Comparison of ENCODE assay signal across 19 mouse cellular contexts in the genomic region with DNA sequence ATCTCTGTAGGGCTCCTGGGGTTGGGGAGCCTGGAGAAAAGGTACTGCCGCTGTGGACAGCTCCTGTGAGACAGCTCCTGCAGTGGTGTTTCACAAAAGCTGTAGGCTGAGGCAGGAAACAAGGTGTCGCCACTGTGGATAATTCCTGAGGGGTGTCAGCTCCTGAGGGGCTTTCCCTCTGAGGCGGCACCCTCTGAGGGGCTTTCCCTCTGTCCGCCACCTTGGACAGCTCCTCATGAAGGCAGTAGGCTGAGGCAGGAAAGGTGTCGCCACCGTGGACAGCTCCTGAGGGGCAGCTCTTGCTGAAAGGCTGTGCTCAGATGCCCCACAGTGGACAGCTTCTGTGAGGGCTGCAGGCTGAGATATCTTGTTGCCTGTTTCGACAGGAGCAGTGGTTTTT.
DNase-seq lines count a peak whose midpoint lies in the region; ATAC-seq and TF ChIP-seq lines count a peak whose summit lies in the region.
"Had no signal": no experiment of that assay in that cellular context is flagged by ENCODE, and none has a peak within 500 bp of the region (broad histone marks: within the 10 kb centered on the region; RNA-seq: fewer than 3 reads in every experiment).

No protein-coding gene starts in this region.

- peak; percentile 66 for DNase-seq in heart, embryonic 10.5 days (ENCODE audit: low spot score)
- DNase-seq in heart, adult 2 months: no peak
- peak; percentile 8 for DNase-seq in MEL (ENCODE audit: low read depth, low spot score)
- peak; percentile 73 for DNase-seq in ZHBTc4 (ENCODE audit: low read depth, low spot score)
- no peak for DNase-seq in thymus, postnatal 4 days
- no peak for DNase-seq in retina, postnatal 1 day
- DNase-seq: adrenal gland, adult 2 months; adrenal gland, postnatal 36 days; cerebellum, adult 2 months; cerebellum, postnatal 10 days; heart, postnatal 4 days; kidney, adult 18-20 months had no signal

- no peak for ATAC-seq in hindbrain, embryonic 16.5 days
- ATAC-seq: forebrain, embryonic 14.5 days; intestine, embryonic 15.5 days had no signal

- intact Hi-C loops in heart, adult 2 months (cut with DNase I): no loop called here

- H3K36me3 ChIP-seq in heart, embryonic 10.5 days: no peaks in the 10 kb centered on the region
- no peaks in the 10 kb centered on the region for H3K36me3 ChIP-seq in heart, adult 2 months (ENCODE audit: control insufficient read depth, insufficient read depth, low read length)
- H3K36me3 ChIP-seq in ES-Bruce4 (ENCODE audit: control insufficient read depth, insufficient read depth, low read length, poor library complexity, severe bottlenecking): no peaks in the 10 kb centered on the region
- no peaks in the 10 kb centered on the region for H3K36me3 ChIP-seq in MEL (ENCODE audit: control insufficient read depth in 1 of 2, insufficient read depth in 2 of 2, low read length in 2 of 2)
- H3K36me3 ChIP-seq in hindbrain, embryonic 16.5 days (ENCODE audit: control insufficient read depth, insufficient read depth, low read length): no peaks in the 10 kb centered on the region
- H3K36me3 ChIP-seq: embryonic facial prominence, embryonic 10.5 days; heart, embryonic 13.5 days; hindbrain, embryonic 12.5 days; intestine, embryonic 15.5 days had no signal

- H3K4me2 ChIP-seq in hindbrain, embryonic 16.5 days (ENCODE audit: low read length): no peak overlapping the region
- H3K4me2 ChIP-seq: heart, embryonic 13.5 days; hindbrain, embryonic 12.5 days; intestine, embryonic 15.5 days had no signal

- no peaks in the 10 kb centered on the region for H3K79me2 ChIP-seq in heart, adult 2 months (replicated peaks; ENCODE audit: control insufficient read depth, insufficient read depth, low read length)
- no peaks in the 10 kb centered on the region for H3K79me2 ChIP-seq in MEL (ENCODE audit: control insufficient read depth, insufficient read depth, low read length, poor library complexity)

- H3K9me3 ChIP-seq in heart, embryonic 10.5 days: no peaks in the 10 kb centered on the region
- no peaks in the 10 kb centered on the region for H3K9me3 ChIP-seq in ES-Bruce4 (replicated peaks; ENCODE audit: control insufficient read depth, insufficient read depth, low read length, poor library complexity, severe bottlenecking)
- H3K9me3 ChIP-seq in MEL (replicated peaks; ENCODE audit: insufficient read depth, low read length): no peaks in the 10 kb centered on the region
- H3K9me3 ChIP-seq in hindbrain, embryonic 16.5 days (ENCODE audit: control insufficient read depth, low read length): no peaks in the 10 kb centered on the region
- H3K9me3 ChIP-seq: hindbrain, embryonic 12.5 days; intestine, embryonic 15.5 days had no signal

- no peak overlapping the region for H3K9ac ChIP-seq in heart, adult 2 months (ENCODE audit: low read depth, low read length)
- no peak overlapping the region for H3K9ac ChIP-seq in ES-Bruce4 (ENCODE audit: low read depth, poor library complexity, severe bottlenecking)
- no peak overlapping the region for H3K9ac ChIP-seq in MEL (ENCODE audit: control insufficient read depth, low read depth, low read length, poor library complexity, severe bottlenecking)
- no peak overlapping the region for H3K9ac ChIP-seq in hindbrain, embryonic 16.5 days (ENCODE audit: low read depth, low read length)
- H3K9ac ChIP-seq: heart, embryonic 13.5 days; hindbrain, embryonic 12.5 days; intestine, embryonic 15.5 days had no signal

- WGBS in heart, embryonic 10.5 days: 70% methylated on average over 7 of the region's 7 CpGs
- 74% methylated on average over 7 of the region's 7 CpGs for WGBS in heart, adult 2 months
- WGBS in hindbrain, embryonic 16.5 days: 86% methylated on average over 7 of the region's 7 CpGs

- no peak for TF ChIP-seq RAD21 in MEL (IDR thresholded peaks at IDR 0.05; ENCODE audit: low read depth, low read length)

- no peak overlapping the region for H3K4me3 ChIP-seq in heart, embryonic 10.5 days
- no peak overlapping the region for H3K4me3 ChIP-seq in heart, adult 2 months
- H3K4me3 ChIP-seq in ES-Bruce4 (ENCODE audit: low read depth, low read length): no peak overlapping the region
- H3K4me3 ChIP-seq in MEL (ENCODE audit: control insufficient read depth in 1 of 2, insufficient read depth in 1 of 2, low read depth in 2 of 2, low read length in 2 of 2): no peak overlapping the region
- no peak overlapping the region for H3K4me3 ChIP-seq in hindbrain, embryonic 16.5 days (ENCODE audit: low read length)
- H3K4me3 ChIP-seq: embryonic facial prominence, embryonic 10.5 days; heart, embryonic 13.5 days; hindbrain, embryonic 12.5 days; intestine, embryonic 15.5 days had no signal

- no peak for TF ChIP-seq CTCF in heart, adult 2 months (IDR thresholded peaks at IDR 0.05)
- TF ChIP-seq CTCF in ES-Bruce4 (IDR thresholded peaks at IDR 0.05; ENCODE audit: low read depth, low read length): peak; percentile 31
- no peak for TF ChIP-seq CTCF in MEL (IDR thresholded peaks at IDR 0.05 in 2 of 3, conservative IDR thresholded peaks at IDR 0.05 in 1 of 3; ENCODE audit: control insufficient read depth in 1 of 3, insufficient read depth in 1 of 3, low read depth in 2 of 3, low read length in 3 of 3, poor library complexity in 1 of 3, severe bottlenecking in 1 of 3)

- H3K4me1 ChIP-seq in heart, embryonic 10.5 days: no peaks in the 10 kb centered on the region
- no peaks in the 10 kb centered on the region for H3K4me1 ChIP-seq in heart, adult 2 months (ENCODE audit: control insufficient read depth, insufficient read depth, low read length)
- H3K4me1 ChIP-seq in ES-Bruce4 (ENCODE audit: control insufficient read depth, insufficient read depth, low read length): no peaks in the 10 kb centered on the region
- no peaks in the 10 kb centered on the region for H3K4me1 ChIP-seq in MEL (ENCODE audit: control insufficient read depth in 1 of 2, insufficient read depth in 2 of 2, low read length in 2 of 2)
- no peaks in the 10 kb centered on the region for H3K4me1 ChIP-seq in hindbrain, embryonic 16.5 days (ENCODE audit: control insufficient read depth, insufficient read depth, low read depth, low read length)
- H3K4me1 ChIP-seq: embryonic facial prominence, embryonic 10.5 days; heart, embryonic 13.5 days; hindbrain, embryonic 12.5 days; intestine, embryonic 15.5 days had no signal

- no peak for TF ChIP-seq EP300 in heart, adult 2 months (IDR thresholded peaks at IDR 0.05; ENCODE audit: insufficient read depth, low read depth, low read length)
- no peak for TF ChIP-seq EP300 in ES-Bruce4 (IDR thresholded peaks at IDR 0.05; ENCODE audit: insufficient read depth, low read depth, low read length)
- no peak for TF ChIP-seq EP300 in MEL (IDR thresholded peaks at IDR 0.05; ENCODE audit: low read depth in 1 of 2, low read length in 2 of 2)

- no peak overlapping the region for H3K27ac ChIP-seq in heart, embryonic 10.5 days
- no peak overlapping the region for H3K27ac ChIP-seq in heart, adult 2 months
- H3K27ac ChIP-seq in ES-Bruce4 (ENCODE audit: insufficient read depth, low read length) (no peak overlapping the region), MEL (ENCODE audit: control insufficient read depth, low read depth, low read length) (no peak overlapping the region)
- H3K27ac ChIP-seq in hindbrain, embryonic 16.5 days (ENCODE audit: low read depth, low read length): no peak overlapping the region
- H3K27ac ChIP-seq: embryonic facial prominence, embryonic 10.5 days; heart, embryonic 13.5 days; hindbrain, embryonic 12.5 days; intestine, embryonic 15.5 days had no signal

- no peak for TF ChIP-seq POLR2A in heart, adult 2 months (IDR thresholded peaks at IDR 0.05; ENCODE audit: insufficient read depth, low read depth, low read length)
- no peak for TF ChIP-seq POLR2A in ES-Bruce4 (IDR thresholded peaks at IDR 0.05; ENCODE audit: insufficient read depth, low read length)
- TF ChIP-seq POLR2A in MEL (IDR thresholded peaks at IDR 0.05; ENCODE audit: control insufficient read depth in 1 of 2, insufficient read depth in 1 of 2, low read depth in 1 of 2, low read length in 2 of 2, poor library complexity in 1 of 2): no peak

- H3K27me3 ChIP-seq in heart, embryonic 10.5 days (ENCODE audit: insufficient read depth, poor library complexity, severe bottlenecking): no peaks in the 10 kb centered on the region
- no peaks in the 10 kb centered on the region; the same call in 1 of the 2 replicates for H3K27me3 ChIP-seq in heart, adult 2 months (ENCODE audit: control insufficient read depth, insufficient read depth, low read length)
- H3K27me3 ChIP-seq in ES-Bruce4 (ENCODE audit: control insufficient read depth, insufficient read depth, low read length, poor library complexity, severe bottlenecking): no peaks in the 10 kb centered on the region
- H3K27me3 ChIP-seq in MEL (ENCODE audit: control insufficient read depth in 1 of 2, insufficient read depth in 2 of 2, low read length in 2 of 2): no peaks in the 10 kb centered on the region
- H3K27me3 ChIP-seq in hindbrain, embryonic 16.5 days (replicated peaks; ENCODE audit: control insufficient read depth, insufficient read depth, low read length): no peaks in the 10 kb centered on the region
- H3K27me3 ChIP-seq: intestine, embryonic 15.5 days had no signal

TF ChIP-seq in MEL, 35 proteins besides CTCF, POLR2A, EP300 and RAD21 (continues in another document):
- TF ChIP-seq MAX (IDR thresholded peaks at IDR 0.05; ENCODE audit: low read length) (no peak), HCFC1 (IDR thresholded peaks at IDR 0.05; ENCODE audit: low read depth, low read length) (no peak), NRF1 (IDR thresholded peaks at IDR 0.05; ENCODE audit: insufficient read depth, low read depth, low read length, poor library complexity, severe bottlenecking) (no peak), USF2 (IDR thresholded peaks at IDR 0.05; ENCODE audit: borderline replicate concordance in 1 of 2, insufficient read depth in 1 of 2, low read depth in 1 of 2, low read length in 2 of 2) (no peak), POLR2AphosphoS5 (IDR thresholded peaks at IDR 0.05; ENCODE audit: borderline replicate concordance, low read depth, low read length) (no peak), MEF2A (IDR thresholded peaks at IDR 0.05; ENCODE audit: extremely low read depth, insufficient replicate concordance, low read depth, low read length, poor library complexity, severe bottlenecking) (no peak), POLR2AphosphoS2 (IDR thresholded peaks at IDR 0.05; ENCODE audit: low read length) (no peak), TBP (IDR thresholded peaks at IDR 0.05; ENCODE audit: low read depth, low read length) (no peak), SIN3A (IDR thresholded peaks at IDR 0.05; ENCODE audit: low read length) (no peak), MXI1 (IDR thresholded peaks at IDR 0.05; ENCODE audit: low read depth, low read length) (no peak), ZMIZ1 (IDR thresholded peaks at IDR 0.05; ENCODE audit: low read depth, low read length) (no peak), ELF1 (IDR thresholded peaks at IDR 0.05; ENCODE audit: low read depth, low read length) (no peak), ZKSCAN1 (IDR thresholded peaks at IDR 0.05; ENCODE audit: low read depth, low read length) (no peak), MYC (IDR thresholded peaks at IDR 0.05; ENCODE audit: low read depth, low read length) (no peak), CHD2 (IDR thresholded peaks at IDR 0.05; ENCODE audit: low read length) (no peak), UBTF (IDR thresholded peaks at IDR 0.05; ENCODE audit: borderline replicate concordance, insufficient read depth, low read depth, low read length) (no peak)

Comparison
In these comparisons a context has a peak if more than half of its experiments do, and no peak if none do; other contexts are left out.
1. DNase-seq: peak in heart, embryonic 10.5 days (single experiment), MEL (single experiment) and ZHBTc4 (single experiment); none in heart, adult 2 months (0 of 2), thymus, postnatal 4 days (single experiment) and retina, postnatal 1 day (single experiment).